Mouse (Mus musculus): ENCODE measurements around the gene Pdcd2l. TPM values are rescaled to one million over a fixed set of nuclear protein-coding genes. Genes with fewer than 3 reads are reported as not detected.

The Pdcd2l gene
- polyA plus RNA-seq (2014; fragmentation: Illumina TruSeq; extraction: RNeasy Lipid Tissue Mini Kit (QIAGEN cat#74804); ENCODE audit: low read depth, low replicate concordance): 4.0 TPM

DNA sequence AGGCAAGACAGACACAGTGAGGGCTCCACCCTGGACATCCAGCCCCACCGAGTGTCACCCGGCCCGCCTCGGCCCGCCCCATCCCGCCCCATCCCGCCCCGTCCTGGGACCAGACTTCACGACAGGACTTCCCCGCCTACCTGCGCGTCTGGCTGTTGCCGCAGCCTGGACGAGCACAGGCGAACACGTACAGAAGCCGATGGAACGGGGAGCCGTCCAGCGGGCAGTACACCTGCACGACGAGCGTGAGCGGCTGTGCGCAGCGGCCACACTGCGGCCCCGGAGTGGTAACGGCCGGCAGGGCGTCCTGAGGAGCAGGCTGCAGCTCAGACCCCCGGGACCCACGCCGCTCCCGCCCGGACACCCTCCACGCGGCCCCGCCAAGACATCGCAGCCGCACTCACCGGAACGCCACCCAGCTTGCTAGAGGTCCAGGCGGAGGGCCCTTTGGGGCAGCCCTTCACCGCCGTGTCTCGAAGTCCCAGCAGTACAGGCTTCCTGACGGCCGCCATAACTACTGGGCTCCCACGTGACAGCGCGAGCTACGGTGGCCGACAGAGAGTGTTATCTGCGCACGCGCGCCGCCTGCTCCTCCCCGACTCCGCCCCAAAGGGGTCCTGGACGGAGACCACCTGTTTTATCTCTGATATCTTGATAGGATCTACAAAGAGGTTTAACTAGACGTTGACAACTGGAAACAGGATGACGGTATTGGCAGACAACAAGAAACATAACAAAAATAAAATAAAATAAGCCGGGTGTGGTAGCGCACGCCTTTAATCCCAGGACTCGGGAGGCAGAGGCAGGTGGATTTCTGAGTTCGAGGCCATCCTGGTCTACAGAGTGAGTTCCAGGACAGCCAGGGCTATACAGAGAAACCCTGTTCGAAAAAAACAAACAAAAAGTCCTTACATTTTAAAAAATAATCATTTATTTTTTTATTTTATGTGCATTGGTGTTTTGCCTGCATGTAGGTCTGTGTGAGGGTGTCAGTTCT is at the start of gene Pdcd2l:
Pdcd2l (minus strand) TSS at position 530 of the 997 bp plus-strand sequence.

GRCm38 (mm10) chr7:34230116-34230515 is 33.7 kb upstream of the Pdcd2l start, which contains the start of gene Gpi1:
Gpi1 (minus strand) TSS chr7:34230336.

DNA sequence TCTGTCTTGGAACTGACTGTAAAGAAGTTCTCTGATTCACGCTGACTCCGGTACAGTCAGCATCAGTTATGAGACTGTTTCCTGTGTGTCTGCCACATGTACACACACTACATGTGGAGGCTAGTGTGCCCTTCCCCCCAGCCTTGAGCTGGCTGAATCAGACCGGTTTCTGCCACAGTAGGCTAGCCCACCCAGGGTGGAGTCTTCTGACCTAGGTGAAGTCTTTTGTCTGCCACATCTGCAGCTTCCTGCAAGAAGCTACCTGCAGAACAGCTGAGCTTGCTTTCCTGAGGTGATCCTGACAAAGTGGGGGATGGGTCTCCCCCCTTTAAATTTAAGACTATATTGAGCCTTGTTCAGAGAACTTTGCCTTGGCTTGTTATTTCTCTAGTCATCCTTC is 27.0 kb downstream of the Pdcd2l start, which contains the start of gene Uba2:
Uba2 (minus strand) TSS at position 146 of the 400 bp plus-strand sequence.

Other genes starting within 250 kb of the Pdcd2l start
- gene Scgb2b27, start 182.7 kb downstream of the Pdcd2l start, polyA plus RNA-seq (2014; fragmentation: Illumina TruSeq; extraction: RNeasy Lipid Tissue Mini Kit (QIAGEN cat#74804); ENCODE audit: low read depth, low replicate concordance): not detected
- not detected for gene Scgb1b27, start 175.2 kb downstream of the Pdcd2l start, polyA plus RNA-seq (2014; fragmentation: Illumina TruSeq; extraction: RNeasy Lipid Tissue Mini Kit (QIAGEN cat#74804); ENCODE audit: low read depth, low replicate concordance)
- not detected for gene Scgb1b30, start 101.2 kb downstream of the Pdcd2l start, polyA plus RNA-seq (2014; fragmentation: Illumina TruSeq; extraction: RNeasy Lipid Tissue Mini Kit (QIAGEN cat#74804); ENCODE audit: low read depth, low replicate concordance)
- 0.70 TPM for gene Wtip, start 63.4 kb downstream of the Pdcd2l start, polyA plus RNA-seq (2014; fragmentation: Illumina TruSeq; extraction: RNeasy Lipid Tissue Mini Kit (QIAGEN cat#74804); ENCODE audit: low read depth, low replicate concordance)
- 102 TPM for gene Uba2, start 27.1 kb downstream of the Pdcd2l start, polyA plus RNA-seq (2014; fragmentation: Illumina TruSeq; extraction: RNeasy Lipid Tissue Mini Kit (QIAGEN cat#74804); ENCODE audit: low read depth, low replicate concordance)
- 34.3 TPM for gene Gpi1, start 33.7 kb upstream of the Pdcd2l start, polyA plus RNA-seq (2014; fragmentation: Illumina TruSeq; extraction: RNeasy Lipid Tissue Mini Kit (QIAGEN cat#74804); ENCODE audit: low read depth, low replicate concordance)
- gene Gm6096, start 54.4 kb upstream of the Pdcd2l start, polyA plus RNA-seq (2014; fragmentation: Illumina TruSeq; extraction: RNeasy Lipid Tissue Mini Kit (QIAGEN cat#74804); ENCODE audit: low read depth, low replicate concordance): not detected
- 92.0 TPM for gene 4931406P16Rik, start 116.9 kb upstream of the Pdcd2l start, polyA plus RNA-seq (2014; fragmentation: Illumina TruSeq; extraction: RNeasy Lipid Tissue Mini Kit (QIAGEN cat#74804); ENCODE audit: low read depth, low replicate concordance)
- 152 TPM for gene Lsm14a, start 196.7 kb upstream of the Pdcd2l start, polyA plus RNA-seq (2014; fragmentation: Illumina TruSeq; extraction: RNeasy Lipid Tissue Mini Kit (QIAGEN cat#74804); ENCODE audit: low read depth, low replicate concordance)